ENCODE assay signal across 8 mouse cellular contexts in the genomic region with DNA sequence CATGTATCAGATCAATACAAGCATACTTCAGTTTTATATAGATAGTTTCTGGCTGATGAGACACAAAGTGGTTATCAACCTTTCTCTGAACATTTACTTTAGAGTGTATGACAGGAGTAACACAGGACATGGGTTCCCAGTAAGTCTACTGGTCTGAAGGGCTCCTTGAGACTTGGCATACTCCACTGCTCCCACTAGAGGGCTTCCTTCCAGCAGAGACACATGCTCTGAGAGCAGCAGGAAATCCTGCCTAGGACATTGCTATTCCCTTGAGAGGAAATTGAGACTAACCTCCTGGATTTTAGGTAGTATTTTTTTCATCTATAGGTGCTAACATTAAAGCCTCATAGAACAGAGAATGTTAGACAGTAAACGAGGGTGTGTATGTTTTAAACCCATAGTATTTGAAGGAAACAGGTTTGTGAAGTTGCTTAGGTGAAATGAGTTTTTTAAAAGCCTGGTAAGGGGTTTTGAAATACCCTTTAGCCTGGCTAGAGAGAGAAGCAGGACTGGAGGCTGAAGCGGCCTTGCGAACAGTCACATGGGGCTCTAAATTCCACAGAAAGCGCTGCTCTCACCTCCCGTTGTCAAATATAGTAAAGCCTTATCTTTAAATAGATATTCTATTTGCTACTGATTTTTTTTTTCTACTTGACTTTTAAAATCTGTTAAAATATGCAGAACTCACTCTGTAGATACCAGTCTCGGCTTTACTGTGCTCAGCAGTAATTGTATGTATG.
DNase-seq lines count a peak whose midpoint lies in the region; ATAC-seq and TF ChIP-seq lines count a peak whose summit lies in the region.

No protein-coding gene starts in this region.

- WGBS in lung, embryonic 14.5 days = 38% methylated on average over 6 of the region's 6 CpGs

- H3K27me3 ChIP-seq in lung, embryonic 14.5 days (ENCODE audit: insufficient read depth, low read length) = no peaks in the 10 kb centered on the region

- peaks cover 46% of the 10 kb centered on the region for H3K4me1 ChIP-seq in lung, embryonic 14.5 days (ENCODE audit: insufficient read depth)

- peak; percentile 51; the same call in 1 of the 2 replicates for ATAC-seq in lung, embryonic 14.5 days (ENCODE audit: insufficient read depth)

- no peak overlapping the region for H3K9ac ChIP-seq in lung, embryonic 14.5 days

- H3K27ac ChIP-seq in lung, embryonic 14.5 days (ENCODE audit: low read depth) = peak overlapping the region; percentile 80

- peak; percentile 76 for DNase-seq in adrenal gland, adult 2 months
- DNase-seq in adrenal gland, postnatal 25 days = no peak
- peak; percentile 62 for DNase-seq in urinary bladder, postnatal 14 days (ENCODE audit: low spot score)
- DNase-seq in urinary bladder, postnatal 25 days (ENCODE audit: low spot score) = no peak
- DNase-seq in heart, adult 11 months = peak; percentile 97
- peak; percentile 70 to 74 for DNase-seq in kidney, adult 8-10 months
- peak; percentile 90 for DNase-seq in lung, embryonic 14.5 days
- peak; percentile 30 to 56 for DNase-seq in right cerebral cortex, postnatal 36 days (ENCODE audit: low spot score in 2 of 2)

- no peaks in the 10 kb centered on the region for H3K36me3 ChIP-seq in lung, embryonic 14.5 days (ENCODE audit: insufficient read depth)

- no peaks in the 10 kb centered on the region for H3K9me3 ChIP-seq in lung, embryonic 14.5 days (ENCODE audit: low read depth, low read length)

- peak; percentile 85 for TF ChIP-seq CTCF in lung, embryonic 14.5 days (IDR thresholded peaks at IDR 0.05; ENCODE audit: low read depth)

- H3K4me2 ChIP-seq in lung, embryonic 14.5 days = peak overlapping the region; percentile 40

- H3K4me3 ChIP-seq in lung, embryonic 14.5 days (ENCODE audit: low read depth, low read length) = no peak overlapping the region

Comparison
In these comparisons a context has a peak if more than half of its experiments do, and no peak if none do; other contexts are left out.
1. DNase-seq: peak in adrenal gland, adult 2 months (single experiment), urinary bladder, postnatal 14 days (single experiment), heart, adult 11 months (single experiment), kidney, adult 8-10 months (2 of 2), lung, embryonic 14.5 days (single experiment) and right cerebral cortex, postnatal 36 days (2 of 2); none in adrenal gland, postnatal 25 days (single experiment) and urinary bladder, postnatal 25 days (single experiment).